Mouse (Mus musculus) cortical plate, adult 2 months (tissue): ENCODE data around the gene Fam89a.

Experiments
- CTCF ChIP-seq: fragments of 200-500 bp; IDR thresholded peaks from 2 replicates; pipeline ENCODE4 v1.5.1; 2011; ENCODE audit warnings: mild to moderate bottlenecking, control low read depth, low read length; ENCODE audit not compliant: insufficient read depth; ENCODE audit errors: extremely low read depth
- POLR2A ChIP-seq: fragments of 200-500 bp; IDR thresholded peaks from 2 replicates; pipeline ENCODE4 v1.6.1; 2011; ENCODE audit warnings: mild to moderate bottlenecking, low read length, control low read depth; ENCODE audit not compliant: insufficient read depth; ENCODE audit errors: extremely low read depth

DNA sequence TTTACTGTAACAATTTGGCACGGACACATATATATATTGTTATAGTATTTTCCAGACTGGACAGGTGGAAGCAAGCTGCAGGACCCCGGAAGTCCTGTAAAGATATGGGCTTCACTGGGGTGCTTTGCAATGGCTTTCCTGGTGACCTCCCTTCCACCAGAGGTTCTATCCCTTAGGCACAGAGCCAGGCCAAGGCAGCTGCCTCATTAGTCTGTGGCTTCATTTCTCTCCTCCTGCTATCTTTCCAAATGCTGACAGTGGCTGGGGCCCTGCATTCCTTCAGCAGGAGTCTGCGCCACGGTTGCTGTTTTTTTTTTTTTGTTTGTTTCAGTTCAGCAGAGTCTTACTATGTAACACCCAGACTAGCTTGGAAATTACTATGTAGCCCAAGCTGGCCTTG is 40.1 kb upstream of the Fam89a start:
- TF ChIP-seq CTCF (no peak), POLR2A (no peak)
